29 mouse cellular contexts compared by ENCODE assay signal in genomic region chr17:48053646-48054045, GRCm38 (mm10). TPM values are rescaled to one million over a fixed set of nuclear protein-coding genes. Genes with fewer than 3 reads are reported as not detected.
"Had no signal": no experiment of that assay in that cellular context is flagged by ENCODE, and none has a peak within 500 bp of the region (broad histone marks: within the 10 kb centered on the region; RNA-seq: fewer than 3 reads in every experiment).

No protein-coding gene starts in this region.

- ATAC-seq: midbrain, embryonic 13.5 days had no signal

- DNase-seq: kidney, adult 18-20 months; kidney, adult 9 months; kidney, postnatal 14 days; kidney, postnatal 4 days; left cerebral cortex, postnatal 4 days; lung, adult 2 months; right cerebral cortex, adult 18-20 months; right cerebral cortex, postnatal 14 days; right cerebral cortex, postnatal 4 days; thymus, postnatal 36 days had no signal

- H3K27ac ChIP-seq: limb, embryonic 12.5 days; limb, embryonic 15.5 days; liver, embryonic 14.5 days; macrophage; midbrain, embryonic 13.5 days; neural tube, embryonic 12.5 days; neural tube, embryonic 15.5 days had no signal

- H3K4me3 ChIP-seq: limb, embryonic 12.5 days; limb, embryonic 15.5 days; midbrain, embryonic 13.5 days; neural tube, embryonic 12.5 days; neural tube, embryonic 15.5 days had no signal

- H3K36me3 ChIP-seq: limb, embryonic 12.5 days; limb, embryonic 15.5 days; midbrain, embryonic 13.5 days; neural tube, embryonic 12.5 days; neural tube, embryonic 15.5 days had no signal

- H3K9ac ChIP-seq: limb, embryonic 12.5 days; limb, embryonic 15.5 days; liver, embryonic 14.5 days; midbrain, embryonic 13.5 days; neural tube, embryonic 12.5 days; neural tube, embryonic 15.5 days had no signal

- H3K4me2 ChIP-seq: limb, embryonic 12.5 days; limb, embryonic 15.5 days; liver, embryonic 11.5 days; midbrain, embryonic 13.5 days; neural tube, embryonic 12.5 days; neural tube, embryonic 15.5 days had no signal

- H3K9me3 ChIP-seq: limb, embryonic 15.5 days; midbrain, embryonic 13.5 days; neural tube, embryonic 12.5 days; neural tube, embryonic 15.5 days had no signal

RNA-seq across cellular contexts. Expression of gene 1700122O11Rik, which starts 15.6 kb away (rescaled TPM):
- total RNA-seq: layer of hippocampus, adult 18-20 months; layer of hippocampus, postnatal 14 days; left cerebral cortex, adult 8-10 months; left cerebral cortex, postnatal 14 days; left cerebral cortex, postnatal 4 days; megakaryocyte, adult 5-6 weeks; midbrain, postnatal 0 days had no signal
- polyA plus RNA-seq: kidney, embryonic 16.5 days; limb, embryonic 12.5 days; limb, embryonic 15.5 days; liver, embryonic 11.5 days; liver, embryonic 14.5 days; lung, adult 2 months; lung, embryonic 16.5 days; macrophage; midbrain, embryonic 13.5 days; midbrain, postnatal 0 days; neural tube, embryonic 12.5 days; neural tube, embryonic 15.5 days; stomach, embryonic 14.5 days; thymus, postnatal 0 days; urinary bladder, adult 2 months had no signal

RNA-seq across cellular contexts. Expression of gene 1700067P10Rik, which starts 35.5 kb away (rescaled TPM):
- total RNA-seq: layer of hippocampus, adult 18-20 months; layer of hippocampus, postnatal 14 days; left cerebral cortex, adult 8-10 months; left cerebral cortex, postnatal 14 days; left cerebral cortex, postnatal 4 days; megakaryocyte, adult 5-6 weeks; midbrain, postnatal 0 days had no signal
- polyA plus RNA-seq: kidney, embryonic 16.5 days; limb, embryonic 12.5 days; limb, embryonic 15.5 days; liver, embryonic 11.5 days; liver, embryonic 14.5 days; lung, adult 2 months; lung, embryonic 16.5 days; macrophage; midbrain, postnatal 0 days; neural tube, embryonic 12.5 days; neural tube, embryonic 15.5 days; stomach, embryonic 14.5 days; thymus, postnatal 0 days had no signal
